Mouse (Mus musculus) heart, adult 2 months (tissue): ENCODE data around the gene Capn5. TPM values are rescaled to one million over a fixed set of nuclear protein-coding genes. Genes with fewer than 3 reads are reported as not detected.

Experiments used
- DNase-seq, 2 experiments: peaks; one replicate each; pipeline ENCODE4 v3.0.0; 2021
- H3K27ac ChIP-seq: fragments of 200-600 bp; 2 replicates; pipeline ENCODE4 v1.8.1; 2022
- H3K27me3 ChIP-seq: fragments of 200-500 bp; 2 replicates; pipeline ENCODE4 v1.6.1; 2012; ENCODE audit warnings: mild to moderate bottlenecking, low read length, inconsistent platforms, mixed read lengths; ENCODE audit not compliant: control insufficient read depth, insufficient read depth
- H3K36me3 ChIP-seq: fragments of 200-500 bp; 2 replicates; pipeline ENCODE4 v1.6.1; 2012; ENCODE audit warnings: low read length, inconsistent platforms; ENCODE audit not compliant: control insufficient read depth, insufficient read depth
- H3K4me1 ChIP-seq: fragments of 200-500 bp; 2 replicates; pipeline ENCODE4 v1.6.1; 2011; ENCODE audit warnings: low read length; ENCODE audit not compliant: control insufficient read depth, insufficient read depth
- H3K4me3 ChIP-seq: fragments of 200-600 bp; 2 replicates; pipeline ENCODE4 v1.8.1; 2022
- H3K79me2 ChIP-seq: fragments of 200-500 bp; replicated peaks from 2 replicates; pipeline ENCODE4 v1.6.1; 2012; ENCODE audit warnings: mild to moderate bottlenecking, inconsistent platforms, low read length, moderate library complexity, mixed read lengths; ENCODE audit not compliant: control insufficient read depth, insufficient read depth
- H3K9ac ChIP-seq: fragments of 200-500 bp; 2 replicates; pipeline ENCODE4 v1.6.1; 2012; ENCODE audit warnings: low read depth, mild to moderate bottlenecking, control low read depth, inconsistent platforms, low read length, mixed read lengths
- CTCF ChIP-seq: fragments of 200-600 bp; IDR thresholded peaks from 2 replicates; pipeline ENCODE4 v1.8.1; 2022; ENCODE audit warnings: antibody characterized with exemption, mild to moderate bottlenecking, moderate library complexity
- EP300 ChIP-seq: fragments of 200-500 bp; IDR thresholded peaks from 2 replicates; pipeline ENCODE4 v1.6.1; 2011; ENCODE audit warnings: low read depth, low read length, control low read depth; ENCODE audit not compliant: insufficient read depth
- POLR2A ChIP-seq: fragments of 200-500 bp; IDR thresholded peaks from 2 replicates; pipeline ENCODE4 v1.6.1; 2011; ENCODE audit warnings: mild to moderate bottlenecking, low read depth, low read length, control low read depth; ENCODE audit not compliant: insufficient read depth
- WGBS: fragments of 180-500 bp; shearing (Covaris S2); methylation state at CpG from one replicate; pipeline ENCODE4 v1.1.7; 2018; 5-methylcytosine and 5-hydroxymethylcytosine counted together
- intact Hi-C: fragments of 180-260 bp; cut with DNase I; formaldehyde crosslinking; loops from one replicate; pipeline ENCODE4 v1.15.1; 2025
- polyA plus RNA-seq: library from polyadenylated mRNA; depleted of rRNA; stranded (reverse); fragments of >200 nt; gene quantifications from 2 replicates; pipeline ENCODE4 v1.2.3, GENCODE M21; 2012
- total RNA-seq, 2 experiments: library from RNA; stranded (reverse); gene quantifications; 2 replicates each; pipeline ENCODE4 v1.2.3; 2021

Capn5 gene
- total and polyA plus RNA-seq, 3 experiments: 1.8 to 3.7 (median 2.4) TPM

GRCm38 (mm10) chr7:98199381-98199780 is 21.3 kb upstream of the Capn5 start, which contains the start of gene B3gnt6:
Gene B3gnt6, minus strand, starts transcription at chr7:98199481.
- TF ChIP-seq CTCF: no peak
- no peak for TF ChIP-seq POLR2A
- no peak for TF ChIP-seq EP300
- intact Hi-C loops: no loop called here
- H3K4me3 ChIP-seq: no peak within 1 kb of the TSS
- H3K27me3 ChIP-seq: peaks cover under 1% of the 10 kb centered on the region
- H3K79me2 ChIP-seq: no peaks in the 10 kb centered on the region
- H3K9ac ChIP-seq: no peak within 1 kb of the TSS
- H3K36me3 ChIP-seq: no peaks in the 10 kb centered on the region
- 89% methylated on average over 4 of the region's 4 CpGs for WGBS
- no peak for DNase-seq
- no peak within 1 kb of the TSS for H3K27ac ChIP-seq
- H3K4me1 ChIP-seq: no peaks in the 10 kb centered on the region

GRCm38 (mm10) chr7:98195151-98195801 is 17.2 kb upstream of the Capn5 start:
- Histone ChIP-seq H3K9ac (no peak overlapping the region), H3K36me3 (no peaks in the 10 kb centered on the region), H3K27ac (no peak overlapping the region), H3K4me3 (no peak overlapping the region), H3K27me3 (peaks cover 15% of the 10 kb centered on the region), H3K4me1 (peaks cover 3% of the 10 kb centered on the region), H3K79me2 (no peaks in the 10 kb centered on the region)
- DNase-seq: no peak
- TF ChIP-seq POLR2A: no peak
- no peak for TF ChIP-seq EP300
- no peak for TF ChIP-seq CTCF
- intact Hi-C loops: no loop called here
- WGBS: 38% methylated on average over 10 of the region's 10 CpGs

- intact Hi-C loops: no loop called here
- TF ChIP-seq POLR2A: no peak
- TF ChIP-seq EP300: no peak
- TF ChIP-seq CTCF: no peak
- 0 out of 2 replicates have a peak overlapping the region, but pooled peaks have one; percentile 13 for H3K9ac ChIP-seq
These were observed 16.1 kb upstream of the Capn5 start for GRCm38 (mm10) chr7:98194026-98194792.

GRCm38 (mm10) chr7:98193515-98194025 is 15.5 kb upstream of the Capn5 start:
- Histone ChIP-seq H3K27ac (no peak overlapping the region), H3K9ac (0 out of 2 replicates have a peak overlapping the region, but pooled peaks have one; percentile 13), H3K4me3 (peak overlapping the region; percentile 43), H3K36me3 (no peaks in the 10 kb centered on the region), H3K27me3 (peaks cover 15% of the 10 kb centered on the region), H3K4me1 (peaks cover 3% of the 10 kb centered on the region), H3K79me2 (no peaks in the 10 kb centered on the region)
- peak in 1 of 2 experiments; percentile 30 for DNase-seq
- intact Hi-C loops: no loop called here
- TF ChIP-seq CTCF (peak; percentile 62), EP300 (no peak), POLR2A (no peak)
- WGBS: 4% methylated on average over 36 of the region's 36 CpGs

More at GRCm38 (mm10) chr7:98194026-98194792, 16.1 kb upstream of the Capn5 start:
- no peaks in the 10 kb centered on the region for H3K79me2 ChIP-seq
- DNase-seq: no peak
- peaks cover 3% of the 10 kb centered on the region for H3K4me1 ChIP-seq
- H3K27ac ChIP-seq: no peak overlapping the region
- peaks cover 15% of the 10 kb centered on the region for H3K27me3 ChIP-seq
- peak overlapping the region; percentile 43 for H3K4me3 ChIP-seq
- no peaks in the 10 kb centered on the region for H3K36me3 ChIP-seq
- under 1% methylated on average over 60 of the region's 61 CpGs for WGBS

- WGBS: 68% methylated on average over 17 of the region's 17 CpGs
- peaks cover 3% of the 10 kb centered on the region for H3K4me1 ChIP-seq
These were observed 13.6 kb upstream of the Capn5 start for GRCm38 (mm10) chr7:98191571-98192250.

GRCm38 (mm10) chr7:98190578-98190977 is 12.5 kb upstream of the Capn5 start:
- no peak overlapping the region for H3K9ac ChIP-seq
- DNase-seq: no peak
- H3K79me2 ChIP-seq: no peaks in the 10 kb centered on the region
- no peak for TF ChIP-seq POLR2A
- TF ChIP-seq CTCF: peak; percentile 64
- no peak for TF ChIP-seq EP300
- H3K27ac ChIP-seq: no peak overlapping the region
- H3K36me3 ChIP-seq: no peaks in the 10 kb centered on the region
- H3K4me3 ChIP-seq: no peak overlapping the region
- peaks cover 15% of the 10 kb centered on the region for H3K27me3 ChIP-seq
- H3K4me1 ChIP-seq: peaks cover 3% of the 10 kb centered on the region
- 91% methylated on average over 1 of the region's 1 CpGs for WGBS
- intact Hi-C loops: no loop called here

More at GRCm38 (mm10) chr7:98191571-98192250, 13.6 kb upstream of the Capn5 start:
- H3K79me2 ChIP-seq: no peaks in the 10 kb centered on the region
- DNase-seq: peak in 1 of 2 experiments; percentile 42
- H3K36me3 ChIP-seq: no peaks in the 10 kb centered on the region
- H3K4me3 ChIP-seq: no peak overlapping the region
- H3K27ac ChIP-seq: no peak overlapping the region
- no peak overlapping the region for H3K9ac ChIP-seq
- TF ChIP-seq CTCF: peak; percentile 67
- TF ChIP-seq POLR2A: no peak
- H3K27me3 ChIP-seq: peaks cover 15% of the 10 kb centered on the region
- intact Hi-C loops: loop anchor here (1.0 kb wide), 1 partner anchor 36 kb away; no protein-coding TSS in a partner anchor
